Mouse (Mus musculus) small intestine, adult 2 months (tissue): ENCODE measurements around the gene Cdkn2aipnl.

Experiments
- CTCF ChIP-seq: fragments of 200-500 bp; IDR thresholded peaks from 2 replicates; pipeline ENCODE4 v1.5.1; 2012; ENCODE audit warnings: low read depth, mild to moderate bottlenecking, control low read depth, inconsistent platforms, low read length, moderate library complexity, mixed read lengths; ENCODE audit not compliant: insufficient replicate concordance, insufficient read length; ENCODE audit errors: extremely low read depth
- POLR2A ChIP-seq: fragments of 200-500 bp; IDR thresholded peaks from 2 replicates; pipeline ENCODE4 v1.6.1; 2012; ENCODE audit warnings: low read depth, mild to moderate bottlenecking, control low read depth, inconsistent platforms, low read length, moderate library complexity

DNA sequence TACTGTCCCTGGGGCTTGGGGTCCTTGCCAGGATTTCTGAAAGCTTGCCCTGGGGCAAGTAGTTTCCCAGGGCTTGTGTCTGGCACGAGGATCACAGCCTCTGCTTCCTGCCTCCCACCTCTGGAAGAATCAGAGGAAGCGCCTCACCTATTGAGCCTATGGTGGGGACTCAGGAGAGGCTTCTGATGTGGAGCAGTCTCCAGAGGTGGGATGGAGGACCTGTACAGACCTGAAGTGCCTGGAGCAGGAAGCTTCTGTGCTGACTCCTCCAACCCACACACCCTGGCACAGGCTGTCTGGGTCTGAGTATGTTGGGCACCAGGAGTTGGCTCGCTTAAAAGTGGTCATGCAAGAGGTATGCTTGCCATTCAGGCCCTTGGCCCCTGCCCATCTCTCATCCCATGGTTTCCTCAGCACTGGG, 45.0 kb upstream of the Cdkn2aipnl start:
- no peak for TF ChIP-seq CTCF
- no peak for TF ChIP-seq POLR2A
